Comparison of ENCODE assay signal across 18 mouse cellular contexts in genomic region chr1:102757941-102758340, GRCm38 (mm10).
A peak's percentile ranks its signal among the peaks of the same experiment; 100 is the strongest.
DNase-seq lines count a peak whose midpoint lies in the region; TF ChIP-seq lines count a peak whose summit lies in the region.
"Had no signal": no experiment of that assay in that cellular context is flagged by ENCODE, and none has a peak within 500 bp of the region (broad histone marks: within the 10 kb centered on the region; RNA-seq: fewer than 3 reads in every experiment).

No protein-coding gene starts in this region.

- no peak overlapping the region for H3K27ac ChIP-seq in liver, adult 2 months (replicated peaks; ENCODE audit: insufficient read depth, low read depth, low read length)

- H3K4me3 ChIP-seq in liver, adult 2 months (ENCODE audit: insufficient read depth, low read depth, low read length), result no peak overlapping the region

- no peak overlapping the region for H3K9ac ChIP-seq in liver, adult 2 months (ENCODE audit: low read depth, low read length)

- no peak for TF ChIP-seq CTCF in liver, adult 2 months (IDR thresholded peaks at IDR 0.05; ENCODE audit: low read depth, low read length)

- peak; percentile 57 for DNase-seq in liver, adult 2 months (ENCODE audit: extremely low read depth, low read depth, low spot score)
- no peak for DNase-seq in liver
- DNase-seq in Muller cell, postnatal 12 days (ENCODE audit: inconsistent ontology term), result peak; percentile 64
- DNase-seq in kidney, adult 18-20 months, result no peak
- DNase-seq: adrenal gland, adult 2 months; adrenal gland, adult 8-10 months; adrenal gland, postnatal 10 days; adrenal gland, postnatal 14 days; adrenal gland, postnatal 25 days; adrenal gland, postnatal 36 days; B cell, adult 2 months; cerebellum, adult 11 months; cerebellum, adult 11-12 months; cerebellum, adult 18-20 months; cerebellum, adult 2 months had no signal

- no peak for TF ChIP-seq POLR2A in liver, adult 2 months (IDR thresholded peaks at IDR 0.05; ENCODE audit: extremely low read depth, insufficient read depth, low read length)

- no peaks in the 10 kb centered on the region for H3K27me3 ChIP-seq in liver, adult 2 months (ENCODE audit: control insufficient read depth, insufficient read depth, low read length)
- H3K27me3 ChIP-seq: CH12.LX, Patski had no signal

- H3K4me1 ChIP-seq in liver, adult 2 months (ENCODE audit: control insufficient read depth, insufficient read depth, low read length), result no peaks in the 10 kb centered on the region

- 66% methylated on average over 1 of the region's 1 CpGs for WGBS in liver, adult 2 months

- no peaks in the 10 kb centered on the region for H3K36me3 ChIP-seq in liver, adult 2 months (ENCODE audit: control insufficient read depth, insufficient read depth, low read length)
- H3K36me3 ChIP-seq: G1E had no signal

- no peaks in the 10 kb centered on the region for H3K79me2 ChIP-seq in liver, adult 2 months (ENCODE audit: control insufficient read depth, insufficient read depth, low read length)

Comparison
In these comparisons a context has a peak if more than half of its experiments do, and no peak if none do; other contexts are left out.
1. DNase-seq: peak in liver, adult 2 months (single experiment) and Muller cell, postnatal 12 days (single experiment); none in liver (single experiment) and kidney, adult 18-20 months (single experiment).